Mouse (Mus musculus): ENCODE measurements at regions not wholly inside any gene's neighbourhood (a gene's known extent, or its start where the extent isn't known, plus 50 kb on each side); places are given as distances from the start of the nearest gene placed in this dataset.
"Not testable (repeated sequence)": the region's sequence is repeated elsewhere in the genome, so short reads cannot be mapped to it uniquely, and the experiment has no call there.

- no peaks in the 10 kb centered on the region for H3K4me1 ChIP-seq (ENCODE audit: control insufficient read depth, insufficient read depth, low read length)
- DNase-seq: peak; percentile 21
- 22% methylated on average over 10 of the region's 10 CpGs for WGBS
- no peak overlapping the region for H3K9ac ChIP-seq (replicated peaks; ENCODE audit: low read length)
- no peaks in the 10 kb centered on the region for H3K27me3 ChIP-seq (ENCODE audit: control insufficient read depth, insufficient read depth, low read length)
- H3K9me3 ChIP-seq (ENCODE audit: control insufficient read depth, low read length): no peaks in the 10 kb centered on the region
- H3K4me3 ChIP-seq (replicated peaks; ENCODE audit: low read depth, low read length): no peak overlapping the region
- H3K36me3 ChIP-seq (ENCODE audit: control insufficient read depth, insufficient read depth, low read length): no peaks in the 10 kb centered on the region
- no peak overlapping the region for H3K27ac ChIP-seq (replicated peaks; ENCODE audit: low read depth, low read length)
- no peak overlapping the region for H3K4me2 ChIP-seq (ENCODE audit: low read length)
- no peak for ATAC-seq (ENCODE audit: low FRiP score, low TSS enrichment)
These were observed 78.1 kb downstream of the Foxa2 start for GRCm38 (mm10) chr2:147968671-147969070.

DNA sequence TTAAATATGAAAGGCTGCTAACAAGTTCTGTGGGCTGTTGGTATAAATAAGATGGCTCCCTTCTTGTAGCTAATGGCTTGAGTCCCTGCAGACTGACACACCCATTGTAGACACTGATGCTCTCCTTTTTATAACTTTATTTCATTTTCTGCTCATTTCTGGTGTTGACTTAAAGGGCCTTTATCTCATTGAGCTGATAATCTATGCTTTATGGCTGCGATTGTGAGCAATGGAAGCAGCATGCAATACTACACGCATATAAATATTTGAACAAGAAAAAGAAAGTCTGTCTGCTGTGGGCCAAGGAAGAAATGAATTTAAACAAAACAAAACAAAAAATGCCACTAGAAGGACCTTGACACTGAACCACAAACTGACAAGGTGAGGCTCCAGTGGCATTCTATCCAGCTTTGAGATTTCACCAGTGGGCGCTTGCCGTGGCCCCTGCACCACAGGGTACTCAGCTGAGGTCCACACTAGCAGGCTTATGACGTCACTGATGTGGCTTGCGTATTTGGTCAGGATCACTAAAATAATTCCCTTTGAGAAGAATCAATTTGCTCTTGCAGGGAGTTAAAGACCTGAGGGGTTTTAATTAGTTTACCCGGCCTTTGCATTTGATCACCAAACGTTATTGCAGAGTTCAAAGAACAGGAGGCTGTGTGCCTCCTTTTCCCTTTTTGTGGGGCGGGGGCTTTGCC is 78.8 kb downstream of the Foxa2 start:
- no peak overlapping the region for H3K27ac ChIP-seq (replicated peaks; ENCODE audit: low read depth, low read length)
- no peaks in the 10 kb centered on the region for H3K27me3 ChIP-seq (ENCODE audit: control insufficient read depth, insufficient read depth, low read length)
- H3K4me3 ChIP-seq (replicated peaks; ENCODE audit: low read depth, low read length): no peak overlapping the region
- H3K4me2 ChIP-seq (ENCODE audit: low read length): no peak overlapping the region
- H3K4me1 ChIP-seq (ENCODE audit: control insufficient read depth, insufficient read depth, low read length): no peaks in the 10 kb centered on the region
- H3K36me3 ChIP-seq (ENCODE audit: control insufficient read depth, insufficient read depth, low read length): no peaks in the 10 kb centered on the region
- no peaks in the 10 kb centered on the region for H3K9me3 ChIP-seq (ENCODE audit: control insufficient read depth, low read length)
- WGBS: 58% methylated on average over 9 of the region's 9 CpGs
- ATAC-seq (ENCODE audit: low FRiP score, low TSS enrichment) (no peak), DNase-seq (no peak)
- H3K9ac ChIP-seq (replicated peaks; ENCODE audit: low read length): no peak overlapping the region

- not testable (repeated sequence) for H3K4me3 ChIP-seq (replicated peaks; ENCODE audit: low read depth, low read length); DNase-seq; H3K4me1 ChIP-seq (ENCODE audit: control insufficient read depth, insufficient read depth, low read length); H3K9me3 ChIP-seq (ENCODE audit: control insufficient read depth, low read length); H3K9ac ChIP-seq (replicated peaks; ENCODE audit: low read length); ATAC-seq (ENCODE audit: low FRiP score, low TSS enrichment); H3K36me3 ChIP-seq (ENCODE audit: control insufficient read depth, insufficient read depth, low read length); H3K4me2 ChIP-seq (ENCODE audit: low read length); H3K27me3 ChIP-seq (ENCODE audit: control insufficient read depth, insufficient read depth, low read length); H3K27ac ChIP-seq (replicated peaks; ENCODE audit: low read depth, low read length)
- 89% methylated on average over 1 of the region's 1 CpGs for WGBS
These were observed 83.5 kb downstream of the Foxa2 start for GRCm38 (mm10) chr2:147963284-147963683.

GRCm38 (mm10) chr2:147961633-147962032 is 85.1 kb downstream of the Foxa2 start:
- Histone ChIP-seq H3K27ac (replicated peaks; ENCODE audit: low read depth, low read length) (no peak overlapping the region), H3K4me1 (ENCODE audit: control insufficient read depth, insufficient read depth, low read length) (no peaks in the 10 kb centered on the region), H3K4me2 (ENCODE audit: low read length) (no peak overlapping the region), H3K9me3 (ENCODE audit: control insufficient read depth, low read length) (no peaks in the 10 kb centered on the region), H3K36me3 (ENCODE audit: control insufficient read depth, insufficient read depth, low read length) (no peaks in the 10 kb centered on the region), H3K4me3 (replicated peaks; ENCODE audit: low read depth, low read length) (no peak overlapping the region), H3K9ac (replicated peaks; ENCODE audit: low read length) (no peak overlapping the region), H3K27me3 (ENCODE audit: control insufficient read depth, insufficient read depth, low read length) (no peaks in the 10 kb centered on the region)
- WGBS: 70% methylated on average over 6 of the region's 6 CpGs
- ATAC-seq (ENCODE audit: low FRiP score, low TSS enrichment): no peak
- DNase-seq: no peak

GRCm38 (mm10) chr2:147954183-147954582 is 92.6 kb downstream of the Foxa2 start:
- ATAC-seq (ENCODE audit: low FRiP score, low TSS enrichment): no peak
- H3K9ac ChIP-seq (replicated peaks; ENCODE audit: low read length): no peak overlapping the region
- no peak overlapping the region for H3K27ac ChIP-seq (replicated peaks; ENCODE audit: low read depth, low read length)
- H3K4me2 ChIP-seq (ENCODE audit: low read length): no peak overlapping the region
- H3K9me3 ChIP-seq (ENCODE audit: control insufficient read depth, low read length): no peaks in the 10 kb centered on the region
- no peak for DNase-seq
- WGBS: 72% methylated on average over 2 of the region's 2 CpGs
- no peaks in the 10 kb centered on the region for H3K36me3 ChIP-seq (ENCODE audit: control insufficient read depth, insufficient read depth, low read length)
- no peak overlapping the region for H3K4me3 ChIP-seq (replicated peaks; ENCODE audit: low read depth, low read length)
- no peaks in the 10 kb centered on the region for H3K27me3 ChIP-seq (ENCODE audit: control insufficient read depth, insufficient read depth, low read length)
- H3K4me1 ChIP-seq (ENCODE audit: control insufficient read depth, insufficient read depth, low read length): no peaks in the 10 kb centered on the region

DNA sequence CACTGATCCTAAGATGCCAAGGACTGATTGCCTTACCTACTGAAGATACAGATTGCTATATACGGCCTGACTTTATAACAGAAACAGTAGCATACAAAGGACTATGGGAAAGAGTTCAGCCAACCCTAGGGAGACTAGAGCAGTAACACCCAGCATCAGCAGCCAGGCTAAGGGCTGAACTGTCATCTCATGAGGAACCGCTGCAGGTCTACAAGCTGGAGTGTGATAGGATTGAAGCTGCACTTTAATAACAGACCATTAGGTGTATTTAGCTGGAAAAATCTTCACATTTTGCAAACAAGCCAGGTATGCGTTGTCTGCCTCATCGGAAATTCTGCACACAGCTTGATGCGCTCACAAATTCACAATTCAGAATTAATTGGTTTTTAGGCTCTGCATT is 95.5 kb downstream of the Foxa2 start:
- no peaks in the 10 kb centered on the region for H3K9me3 ChIP-seq (ENCODE audit: control insufficient read depth, low read length)
- no peak overlapping the region for H3K9ac ChIP-seq (replicated peaks; ENCODE audit: low read length)
- no peak overlapping the region for H3K27ac ChIP-seq (replicated peaks; ENCODE audit: low read depth, low read length)
- H3K4me3 ChIP-seq (replicated peaks; ENCODE audit: low read depth, low read length): no peak overlapping the region
- no peak overlapping the region for H3K4me2 ChIP-seq (ENCODE audit: low read length)
- no peak for DNase-seq
- no peaks in the 10 kb centered on the region for H3K4me1 ChIP-seq (ENCODE audit: control insufficient read depth, insufficient read depth, low read length)
- ATAC-seq (ENCODE audit: low FRiP score, low TSS enrichment): no peak
- no peaks in the 10 kb centered on the region for H3K27me3 ChIP-seq (ENCODE audit: control insufficient read depth, insufficient read depth, low read length)
- H3K36me3 ChIP-seq (ENCODE audit: control insufficient read depth, insufficient read depth, low read length): no peaks in the 10 kb centered on the region
- 82% methylated on average over 5 of the region's 5 CpGs for WGBS

DNA sequence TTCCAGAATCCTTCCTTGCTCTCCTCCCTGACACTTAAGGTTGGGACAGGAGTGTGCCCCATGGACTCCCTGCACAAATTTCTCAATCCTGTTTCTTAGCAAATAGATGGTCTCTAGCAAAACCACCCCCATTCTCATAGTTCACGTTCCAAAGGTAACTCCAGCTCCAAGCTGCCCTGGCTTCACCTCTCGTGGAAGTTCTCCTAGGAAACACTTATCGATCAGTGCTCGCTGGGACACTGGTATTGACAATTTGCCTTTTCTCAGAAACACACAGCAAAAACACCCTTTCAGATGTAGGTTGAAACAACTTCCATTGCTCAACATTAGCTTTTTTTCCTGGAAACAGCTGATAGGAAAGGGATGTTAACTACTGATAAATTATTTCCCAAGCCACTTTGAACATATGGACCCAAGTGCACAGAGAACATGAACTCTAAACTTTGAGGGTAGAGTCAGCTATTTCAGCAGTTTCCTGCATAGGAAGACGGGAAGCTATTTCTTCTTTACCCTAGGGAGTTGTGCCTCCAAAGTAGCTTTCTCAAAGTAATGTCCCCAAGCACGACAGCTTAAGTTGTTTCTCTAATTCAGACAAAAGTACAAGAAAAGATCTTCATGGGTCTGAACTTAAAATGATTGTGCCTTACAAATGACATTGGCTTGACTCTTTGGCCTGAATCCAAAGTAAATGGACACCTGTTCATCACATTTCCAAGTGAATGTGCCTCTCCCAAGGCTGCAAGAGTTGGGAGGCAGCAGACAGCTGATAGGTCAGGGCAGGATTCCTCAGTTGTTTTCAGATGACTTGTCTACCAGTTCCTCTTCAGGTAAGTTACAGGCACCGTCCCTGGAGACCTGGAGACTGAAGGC is 102.4 kb downstream of the Foxa2 start:
- Histone ChIP-seq H3K27me3 (ENCODE audit: control insufficient read depth, insufficient read depth, low read length) (no peaks in the 10 kb centered on the region), H3K9ac (replicated peaks; ENCODE audit: low read length) (no peak overlapping the region), H3K4me1 (ENCODE audit: control insufficient read depth, insufficient read depth, low read length) (no peaks in the 10 kb centered on the region), H3K27ac (replicated peaks; ENCODE audit: low read depth, low read length) (no peak overlapping the region), H3K9me3 (ENCODE audit: control insufficient read depth, low read length) (no peaks in the 10 kb centered on the region), H3K36me3 (ENCODE audit: control insufficient read depth, insufficient read depth, low read length) (no peaks in the 10 kb centered on the region), H3K4me3 (replicated peaks; ENCODE audit: low read depth, low read length) (no peak overlapping the region), H3K4me2 (ENCODE audit: low read length) (no peak overlapping the region)
- ATAC-seq (ENCODE audit: low FRiP score, low TSS enrichment) (no peak), DNase-seq (no peak)
- 88% methylated on average over 7 of the region's 7 CpGs for WGBS

- H3K27me3 ChIP-seq (ENCODE audit: control insufficient read depth, insufficient read depth, low read length): no peaks in the 10 kb centered on the region
- no peaks in the 10 kb centered on the region for H3K36me3 ChIP-seq (ENCODE audit: control insufficient read depth, insufficient read depth, low read length)
- H3K4me1 ChIP-seq (ENCODE audit: control insufficient read depth, insufficient read depth, low read length): no peaks in the 10 kb centered on the region
- no peak for DNase-seq
- H3K4me2 ChIP-seq (ENCODE audit: low read length): no peak overlapping the region
- no peak overlapping the region for H3K9ac ChIP-seq (replicated peaks; ENCODE audit: low read length)
- H3K9me3 ChIP-seq (ENCODE audit: control insufficient read depth, low read length): no peaks in the 10 kb centered on the region
- ATAC-seq (ENCODE audit: low FRiP score, low TSS enrichment): no peak
- H3K4me3 ChIP-seq (replicated peaks; ENCODE audit: low read depth, low read length): no peak overlapping the region
- WGBS: 81% methylated on average over 4 of the region's 4 CpGs
- H3K27ac ChIP-seq (replicated peaks; ENCODE audit: low read depth, low read length): no peak overlapping the region
These were observed 104.2 kb downstream of the Foxa2 start for GRCm38 (mm10) chr2:147942591-147942990.

GRCm38 (mm10) chr2:147941319-147941718 is 105.5 kb downstream of the Foxa2 start:
- Histone ChIP-seq H3K4me1 (ENCODE audit: control insufficient read depth, insufficient read depth, low read length) (no peaks in the 10 kb centered on the region), H3K27ac (replicated peaks; ENCODE audit: low read depth, low read length) (no peak overlapping the region), H3K9ac (replicated peaks; ENCODE audit: low read length) (no peak overlapping the region), H3K36me3 (ENCODE audit: control insufficient read depth, insufficient read depth, low read length) (no peaks in the 10 kb centered on the region), H3K4me3 (replicated peaks; ENCODE audit: low read depth, low read length) (no peak overlapping the region), H3K9me3 (ENCODE audit: control insufficient read depth, low read length) (no peaks in the 10 kb centered on the region), H3K4me2 (ENCODE audit: low read length) (no peak overlapping the region), H3K27me3 (ENCODE audit: control insufficient read depth, insufficient read depth, low read length) (no peaks in the 10 kb centered on the region)
- no peak for DNase-seq
- ATAC-seq (ENCODE audit: low FRiP score, low TSS enrichment): no peak
- 32% methylated on average over 4 of the region's 4 CpGs for WGBS
